Mouse (Mus musculus) intestine, embryonic 14.5 days (tissue): ENCODE results near the gene Plxna2. TPM values are rescaled to one million over a fixed set of nuclear protein-coding genes. Genes with fewer than 3 reads are reported as not detected.

Experiments
- ATAC-seq: fragments of 200-750 bp; cut with Nextera tagmentation; replicated peaks from 2 replicates; pipeline ENCODE4 v1.8.0; 2017; ENCODE audit warnings: low read depth, moderate number of reproducible peaks, moderate TSS enrichment, moderate library complexity; ENCODE audit not compliant: low FRiP score, low TSS enrichment
- DNase-seq: peaks from one replicate; pipeline ENCODE4 v3.0.0-alpha.2; 2018; ENCODE audit warnings: low spot score
- H3K27ac ChIP-seq: fragments of 300-500 bp; sonication (generic); 2 replicates; pipeline ENCODE4 v1.5.1; 2014; ENCODE audit warnings: low read depth, mild to moderate bottlenecking, control low read depth
- H3K27me3 ChIP-seq: fragments of 300-500 bp; sonication (generic); replicated peaks from 2 replicates; pipeline ENCODE4 v1.6.1; 2014; ENCODE audit warnings: low read length, control low read depth; ENCODE audit not compliant: control insufficient read depth, insufficient read depth
- H3K36me3 ChIP-seq: fragments of 300-500 bp; sonication (generic); 2 replicates; pipeline ENCODE4 v1.6.1; 2014; ENCODE audit warnings: low read length, control low read depth; ENCODE audit not compliant: control insufficient read depth, insufficient read depth
- H3K4me1 ChIP-seq: fragments of 300-500 bp; sonication (generic); replicated peaks from 2 replicates; pipeline ENCODE4 v1.6.1; 2014; ENCODE audit warnings: low read length, control low read depth, mixed read lengths; ENCODE audit not compliant: control insufficient read depth, insufficient read depth
- H3K4me2 ChIP-seq: fragments of 300-500 bp; sonication (generic); 2 replicates; pipeline ENCODE4 v1.6.1; 2014; ENCODE audit warnings: low read length
- H3K4me3 ChIP-seq: fragments of 300-500 bp; sonication (generic); 2 replicates; pipeline ENCODE4 v1.5.1; 2014; ENCODE audit warnings: low read depth, low read length, control low read depth, mixed read lengths
- H3K9ac ChIP-seq: fragments of 300-500 bp; sonication (generic); 2 replicates; pipeline ENCODE4 v1.6.1; 2014; ENCODE audit warnings: mild to moderate bottlenecking, low read length
- H3K9me3 ChIP-seq: fragments of 300-500 bp; sonication (generic); 2 replicates; pipeline ENCODE4 v1.6.1; 2016; ENCODE audit warnings: low read length, control low read depth; ENCODE audit not compliant: control insufficient read depth
- WGBS: fragments of 180-500 bp; shearing (Covaris S2); extraction: QIAGEN DNeasy Blood & Tissue Kit; methylation state at CpG from one replicate; pipeline ENCODE4 v1.1.7; 2014; 5-methylcytosine and 5-hydroxymethylcytosine counted together
- polyA plus RNA-seq: library from polyadenylated mRNA; unstranded; fragments of >200 nt; fragmentation: Nextera tagmentation; extraction: Ambion mirVana; gene quantifications from 2 replicates; pipeline ENCODE4 v1.2.1, GENCODE M21; 2014

The Plxna2 gene
- polyA plus RNA-seq: 8.4 and 8.9 TPM in 2 replicates

DNA sequence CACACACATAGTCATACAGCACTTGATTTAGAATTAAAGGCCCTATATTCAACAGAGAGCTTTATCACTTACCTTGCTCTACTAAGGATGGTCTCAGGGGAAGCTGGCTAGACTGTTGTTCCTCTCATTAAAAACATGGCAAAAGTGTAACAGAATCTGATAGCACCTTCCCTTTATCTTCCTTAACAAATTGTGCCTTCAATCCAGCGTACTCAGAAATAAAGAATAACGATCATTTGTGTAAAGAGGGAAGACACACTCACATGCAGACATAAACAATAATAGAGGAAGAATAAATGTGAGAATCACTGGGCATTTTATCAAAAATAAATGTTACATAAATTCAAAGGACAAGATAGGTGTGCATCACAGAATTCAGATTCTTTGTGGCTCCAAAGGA, at the start of gene Plxna2:
Gene Plxna2, plus strand, starts transcription at position 301 of the 400 bp plus-strand sequence.
- Histone ChIP-seq H3K4me3 (peak within 1 kb of the TSS; percentile 78), H3K9me3 (no peaks in the 10 kb centered on the region), H3K4me1 (peaks cover 12% of the 10 kb centered on the region), H3K4me2 (peak within 1 kb of the TSS; percentile 95), H3K27me3 (no peaks in the 10 kb centered on the region), H3K27ac (no peak within 1 kb of the TSS), H3K9ac (no peak within 1 kb of the TSS), H3K36me3 (no peaks in the 10 kb centered on the region)
- ATAC-seq (no peak), DNase-seq (no peak)
- 83% methylated on average over 2 of the region's 2 CpGs for WGBS

DNA sequence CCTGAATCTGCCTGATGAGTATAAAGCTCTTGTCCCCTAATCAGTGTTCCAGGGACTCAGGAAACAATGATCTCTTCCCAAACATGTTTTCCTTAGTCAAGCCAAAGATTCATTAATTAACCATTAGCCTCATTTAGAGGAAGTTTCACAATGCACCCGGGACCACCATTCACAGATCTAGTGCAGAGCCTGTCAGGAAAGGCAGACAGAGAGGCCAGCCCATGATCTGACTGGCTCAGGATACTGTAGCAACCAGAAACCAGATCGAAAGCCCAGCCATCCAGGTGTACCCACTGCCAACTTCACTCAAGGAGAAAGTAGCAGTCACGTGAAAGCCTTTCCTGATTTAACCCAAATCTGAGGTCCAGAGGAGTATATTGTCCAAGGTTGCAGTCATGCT, 44.1 kb upstream of the Plxna2 start:
- no peak overlapping the region for H3K4me3 ChIP-seq
- no peak overlapping the region for H3K9ac ChIP-seq
- no peak overlapping the region for H3K27ac ChIP-seq
- H3K27me3 ChIP-seq: no peaks in the 10 kb centered on the region
- WGBS: 75% methylated on average over 3 of the region's 3 CpGs
- no peak for DNase-seq
- no peaks in the 10 kb centered on the region for H3K4me1 ChIP-seq
- no peaks in the 10 kb centered on the region for H3K36me3 ChIP-seq
- no peak for ATAC-seq
- no peaks in the 10 kb centered on the region for H3K9me3 ChIP-seq
- H3K4me2 ChIP-seq: no peak overlapping the region

DNA sequence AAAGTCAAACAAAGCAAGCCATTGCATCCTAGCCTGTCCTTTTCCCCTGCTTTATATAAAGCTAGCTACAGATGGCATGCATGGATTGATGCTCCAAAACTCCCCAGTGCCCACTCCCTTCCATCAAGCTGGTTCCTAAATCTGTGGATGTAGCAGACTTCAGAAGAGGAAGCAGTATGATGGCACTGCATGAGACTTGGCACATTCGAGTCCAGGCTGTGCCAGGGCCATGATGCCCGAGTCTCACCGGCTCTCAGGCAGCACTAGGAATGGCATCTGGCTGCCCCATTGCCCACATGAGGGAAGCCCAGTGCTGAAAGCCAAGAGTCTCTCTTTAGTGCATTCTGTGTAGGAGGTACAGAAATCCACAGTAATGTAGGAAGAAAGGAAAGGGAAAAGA, 39.7 kb upstream of the Plxna2 start:
- ATAC-seq: no peak
- Histone ChIP-seq H3K27ac (no peak overlapping the region), H3K9ac (no peak overlapping the region), H3K4me3 (no peak overlapping the region), H3K36me3 (no peaks in the 10 kb centered on the region), H3K4me1 (no peaks in the 10 kb centered on the region), H3K4me2 (no peak overlapping the region), H3K27me3 (no peaks in the 10 kb centered on the region), H3K9me3 (no peaks in the 10 kb centered on the region)
- 93% methylated on average over 3 of the region's 3 CpGs for WGBS
- DNase-seq: no peak

DNA sequence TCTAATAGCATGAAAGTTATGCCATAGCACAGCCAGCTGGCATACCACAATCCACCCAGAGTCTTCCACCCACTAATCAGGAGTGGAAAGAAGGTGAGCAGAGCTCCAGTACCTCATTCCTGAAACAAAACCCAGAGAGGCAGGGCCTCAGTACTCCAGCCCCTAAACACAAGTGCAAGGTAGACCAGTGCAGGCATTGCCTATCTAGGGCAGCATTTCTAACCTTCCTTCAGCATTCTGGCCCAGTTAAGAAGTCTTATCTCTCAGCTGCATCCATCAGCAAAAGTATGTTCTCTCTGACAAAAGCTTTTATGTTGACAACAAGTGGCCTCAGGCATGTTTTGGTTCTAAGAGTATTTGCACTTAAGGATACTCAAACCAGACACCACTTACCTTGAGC, 37.5 kb upstream of the Plxna2 start:
- H3K27me3 ChIP-seq: no peaks in the 10 kb centered on the region
- no peak for ATAC-seq
- H3K4me3 ChIP-seq: no peak overlapping the region
- H3K4me2 ChIP-seq: no peak overlapping the region
- no peak for DNase-seq
- H3K36me3 ChIP-seq: no peaks in the 10 kb centered on the region
- H3K4me1 ChIP-seq: no peaks in the 10 kb centered on the region
- no peak overlapping the region for H3K9ac ChIP-seq
- no peak overlapping the region for H3K27ac ChIP-seq
- no peaks in the 10 kb centered on the region for H3K9me3 ChIP-seq

DNA sequence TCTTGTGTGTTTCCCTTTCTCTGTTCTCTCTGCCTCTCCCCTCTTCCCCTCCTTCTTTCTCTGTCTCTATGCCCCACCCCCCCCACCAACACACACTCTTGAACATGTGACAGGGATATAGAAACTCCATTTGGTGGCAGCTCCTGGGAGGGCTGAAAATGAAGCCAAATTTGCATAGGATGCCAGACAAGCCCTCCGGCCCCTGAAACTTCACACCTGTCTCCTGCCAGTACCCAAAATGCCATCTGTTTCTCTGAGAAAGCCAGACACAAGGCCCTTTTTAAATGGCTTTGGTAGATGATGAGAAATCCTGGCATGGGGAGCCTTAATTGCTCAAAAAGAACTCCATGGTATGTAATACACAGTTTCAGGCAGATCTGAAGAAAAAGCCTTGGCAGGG, 31.3 kb upstream of the Plxna2 start:
- no peak overlapping the region for H3K4me2 ChIP-seq
- peaks cover 4% of the 10 kb centered on the region; the same call in 1 of the 2 replicates for H3K4me1 ChIP-seq
- H3K36me3 ChIP-seq: no peaks in the 10 kb centered on the region
- H3K27ac ChIP-seq: no peak overlapping the region
- DNase-seq: no peak
- no peak for ATAC-seq
- no peaks in the 10 kb centered on the region for H3K9me3 ChIP-seq
- no peaks in the 10 kb centered on the region for H3K27me3 ChIP-seq
- WGBS: 84% methylated on average over 1 of the region's 1 CpGs
- H3K9ac ChIP-seq: no peak overlapping the region
- no peak overlapping the region for H3K4me3 ChIP-seq

DNA sequence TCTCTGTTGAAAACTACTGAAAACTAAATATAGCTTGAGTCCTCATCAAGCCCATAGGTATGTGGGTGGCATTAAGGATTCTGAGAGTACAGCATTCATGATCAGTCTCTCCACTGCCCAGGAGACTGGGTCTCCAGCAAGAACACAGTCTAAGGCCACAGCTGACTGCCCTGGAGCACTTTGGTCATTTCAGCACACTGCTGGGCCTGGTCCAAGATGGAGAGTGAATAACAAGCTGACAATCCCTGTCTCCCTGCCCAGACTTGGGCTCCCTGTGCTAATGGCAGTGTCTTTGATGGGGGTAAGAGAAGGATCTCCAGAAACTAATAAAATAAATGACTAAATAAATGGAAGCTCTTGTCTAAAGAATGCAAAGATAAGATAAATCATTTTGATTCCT, 30.5 kb upstream of the Plxna2 start:
- no peaks in the 10 kb centered on the region for H3K9me3 ChIP-seq
- H3K27me3 ChIP-seq: no peaks in the 10 kb centered on the region
- no peak overlapping the region for H3K27ac ChIP-seq
- H3K4me1 ChIP-seq: peaks cover 4% of the 10 kb centered on the region; the same call in 1 of the 2 replicates
- H3K4me2 ChIP-seq: no peak overlapping the region
- H3K4me3 ChIP-seq: no peak overlapping the region
- H3K36me3 ChIP-seq: no peaks in the 10 kb centered on the region
- DNase-seq: no peak
- ATAC-seq: no peak
- H3K9ac ChIP-seq: no peak overlapping the region

DNA sequence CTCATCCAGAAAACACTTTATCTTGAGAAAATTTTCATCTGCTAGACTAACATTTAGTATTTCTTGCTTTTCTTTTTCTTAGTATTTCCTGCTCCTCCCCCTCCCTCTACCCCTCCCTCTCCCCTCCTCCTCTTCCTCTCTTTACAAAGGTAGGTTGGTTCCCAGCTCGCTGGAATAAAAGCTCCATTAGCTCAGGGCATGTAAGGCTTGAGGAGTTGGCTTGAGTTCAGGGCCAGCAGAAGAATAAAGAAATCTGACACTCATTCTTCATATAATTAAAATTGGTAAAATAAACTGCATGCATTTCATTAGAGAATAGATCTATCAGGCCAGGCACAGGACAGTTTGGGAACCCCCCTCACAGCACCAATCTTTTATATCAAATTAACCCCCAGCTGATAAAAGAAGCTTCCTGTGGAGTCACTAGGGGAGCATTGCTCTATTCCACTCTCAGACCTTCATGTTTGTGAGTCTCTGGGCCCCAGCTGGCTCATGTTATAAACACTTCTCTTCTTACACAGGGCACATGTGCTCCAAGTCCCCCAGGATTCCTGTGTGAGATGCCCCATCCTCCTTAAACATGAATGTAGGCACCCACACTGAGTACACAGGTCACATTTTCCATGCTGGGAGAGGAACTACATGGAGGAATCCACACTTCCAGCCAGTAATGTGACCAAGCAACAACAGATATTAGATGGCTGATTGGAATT, 29.9 kb upstream of the Plxna2 start:
- H3K9ac ChIP-seq: no peak overlapping the region
- no peak overlapping the region for H3K4me2 ChIP-seq
- no peaks in the 10 kb centered on the region for H3K9me3 ChIP-seq
- H3K4me1 ChIP-seq: peaks cover 4% of the 10 kb centered on the region; the same call in 1 of the 2 replicates
- DNase-seq: no peak
- WGBS: 26% methylated on average over 1 of the region's 1 CpGs
- H3K36me3 ChIP-seq: no peaks in the 10 kb centered on the region
- no peak overlapping the region for H3K27ac ChIP-seq
- no peak overlapping the region for H3K4me3 ChIP-seq
- no peaks in the 10 kb centered on the region for H3K27me3 ChIP-seq
- no peak for ATAC-seq

DNA sequence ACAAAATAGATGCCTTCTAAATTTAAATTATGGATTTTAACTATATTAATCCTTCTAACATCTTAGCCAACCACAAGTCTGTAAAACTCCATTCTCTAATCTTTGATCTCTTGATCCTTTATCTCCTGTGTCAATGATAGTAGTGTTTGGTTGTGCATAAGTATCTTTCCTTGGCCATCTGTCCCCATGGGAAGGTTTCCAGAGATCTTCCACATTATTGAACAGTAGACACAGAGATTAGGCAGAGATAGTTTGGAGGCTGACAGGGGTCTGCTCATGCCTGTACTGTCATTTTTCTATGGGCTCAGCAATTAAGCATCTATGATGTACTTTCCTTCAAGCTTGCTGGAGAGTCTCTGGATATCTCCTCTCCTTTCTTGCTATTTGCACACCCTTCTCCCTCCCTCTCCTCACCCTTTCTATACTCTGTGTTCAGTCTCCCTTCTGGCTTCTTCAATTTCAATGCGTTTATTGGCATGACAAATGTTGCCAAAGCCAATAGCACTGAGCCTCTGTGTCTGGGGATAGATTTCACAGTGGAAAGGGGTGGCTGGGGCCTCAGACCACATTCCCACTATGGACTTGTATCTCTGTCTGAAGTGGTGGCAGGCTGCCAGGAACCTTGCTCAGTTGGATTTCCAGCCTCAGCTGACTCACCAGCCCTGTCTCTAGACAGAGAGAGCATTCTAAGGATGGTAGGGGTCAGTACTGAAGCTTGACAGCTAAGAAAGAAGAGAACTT, 29.1 kb upstream of the Plxna2 start:
- Histone ChIP-seq H3K4me3 (no peak overlapping the region), H3K4me1 (peaks cover 4% of the 10 kb centered on the region; the same call in 1 of the 2 replicates), H3K4me2 (no peak overlapping the region), H3K36me3 (no peaks in the 10 kb centered on the region), H3K9ac (no peak overlapping the region), H3K9me3 (no peaks in the 10 kb centered on the region), H3K27me3 (no peaks in the 10 kb centered on the region), H3K27ac (no peak overlapping the region)
- ATAC-seq (no peak), DNase-seq (peak; percentile 62)
- 33% methylated on average over 1 of the region's 1 CpGs for WGBS

DNA sequence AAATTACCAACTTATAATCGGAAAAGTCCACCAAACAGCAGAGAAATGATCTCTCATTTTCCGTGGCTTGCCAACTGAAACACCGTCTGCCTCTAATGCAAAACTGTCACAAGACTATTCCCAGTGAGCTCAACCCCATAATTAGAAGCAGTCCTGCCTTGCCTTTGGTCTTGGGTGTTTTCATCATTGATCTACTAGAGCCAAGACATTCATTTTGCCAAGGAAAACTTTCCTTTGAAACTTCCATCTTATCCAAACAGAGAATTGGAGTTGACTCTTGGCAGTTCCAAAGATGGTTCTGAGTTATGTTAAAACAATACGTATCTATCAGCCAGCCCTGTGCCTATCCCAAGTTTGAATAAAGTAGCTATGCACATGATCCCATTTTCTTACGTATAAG, 24.9 kb upstream of the Plxna2 start:
- no peak for DNase-seq
- 88% methylated on average over 5 of the region's 5 CpGs for WGBS
- no peak overlapping the region for H3K27ac ChIP-seq
- H3K4me2 ChIP-seq: no peak overlapping the region
- no peak overlapping the region for H3K9ac ChIP-seq
- H3K9me3 ChIP-seq: no peaks in the 10 kb centered on the region
- no peak for ATAC-seq
- H3K27me3 ChIP-seq: no peaks in the 10 kb centered on the region
- no peaks in the 10 kb centered on the region for H3K36me3 ChIP-seq
- peaks cover 4% of the 10 kb centered on the region; the same call in 1 of the 2 replicates for H3K4me1 ChIP-seq
- H3K4me3 ChIP-seq: no peak overlapping the region
